Comparison of ENCODE assay signal across 23 mouse cellular contexts in the genomic region with DNA sequence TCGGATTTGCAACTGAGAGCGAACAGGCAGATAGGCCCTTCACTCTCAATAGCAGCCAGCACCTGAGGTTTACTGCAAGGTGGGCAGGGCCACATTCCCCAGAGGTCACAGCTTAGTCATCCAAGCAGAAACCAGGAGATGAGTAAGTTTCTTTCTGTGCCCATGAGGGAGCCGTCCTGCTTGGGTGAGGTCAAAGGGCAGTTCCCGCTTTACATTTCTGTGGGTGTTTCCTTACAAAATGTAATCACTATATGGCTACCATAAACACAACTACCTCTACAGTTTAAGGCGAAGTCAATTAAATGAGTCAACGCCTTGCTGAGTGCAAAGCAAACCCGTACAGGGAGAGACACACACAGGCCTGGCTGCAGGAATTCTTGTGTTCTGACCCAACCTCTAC. TPM values are rescaled to one million over a fixed set of nuclear protein-coding genes. Genes with fewer than 3 reads are reported as not detected.
DNase-seq lines count a peak whose midpoint lies in the region; ATAC-seq and TF ChIP-seq lines count a peak whose summit lies in the region.
"Had no signal": no experiment of that assay in that cellular context is flagged by ENCODE, and none has a peak within 500 bp of the region (broad histone marks: within the 10 kb centered on the region; RNA-seq: fewer than 3 reads in every experiment).

No protein-coding gene starts in this region.

- peaks cover 23% of the 10 kb centered on the region for H3K36me3 ChIP-seq in lung, postnatal 0 days (ENCODE audit: insufficient read depth, low read length)
- peaks cover 36% of the 10 kb centered on the region for H3K36me3 ChIP-seq in intestine, postnatal 0 days (ENCODE audit: control insufficient read depth, insufficient read depth)

- H3K9ac ChIP-seq in lung, postnatal 0 days (replicated peaks; ENCODE audit: low read depth) = no peak overlapping the region
- no peak overlapping the region for H3K9ac ChIP-seq in intestine, postnatal 0 days (ENCODE audit: low read depth, low read length)
- H3K9ac ChIP-seq: embryonic facial prominence, embryonic 13.5 days; forebrain, embryonic 12.5 days; hindbrain, embryonic 14.5 days had no signal

- no peak overlapping the region for H3K27ac ChIP-seq in lung, postnatal 0 days (ENCODE audit: low read length)
- H3K27ac ChIP-seq in intestine, postnatal 0 days (ENCODE audit: low read depth, low read length) = peak overlapping the region; percentile 46
- H3K27ac ChIP-seq: embryonic facial prominence, embryonic 13.5 days; forebrain, embryonic 12.5 days; heart, embryonic 10.5 days; hindbrain, embryonic 14.5 days; midbrain, embryonic 10.5 days had no signal

- TF ChIP-seq POLR2A in lung, adult 2 months (IDR thresholded peaks at IDR 0.05; ENCODE audit: borderline replicate concordance, extremely low read depth, low read depth, low read length) = no peak

- WGBS in lung, postnatal 0 days = 67% methylated on average over 7 of the region's 7 CpGs
- WGBS in lung, adult 2 months = 71% methylated on average over 7 of the region's 7 CpGs
- WGBS in intestine, postnatal 0 days = 40% methylated on average over 7 of the region's 7 CpGs

- no peak overlapping the region for H3K4me2 ChIP-seq in lung, postnatal 0 days (replicated peaks; ENCODE audit: low read depth, low read length)
- H3K4me2 ChIP-seq in intestine, postnatal 0 days (replicated peaks; ENCODE audit: low read depth) = no peak overlapping the region
- H3K4me2 ChIP-seq: embryonic facial prominence, embryonic 13.5 days; forebrain, embryonic 12.5 days; hindbrain, embryonic 14.5 days had no signal

- H3K4me3 ChIP-seq in lung, postnatal 0 days (ENCODE audit: low read depth, low read length) = no peak overlapping the region
- H3K4me3 ChIP-seq in lung, adult 2 months (replicated peaks; ENCODE audit: extremely low read depth, low read depth, low read length) = no peak overlapping the region
- H3K4me3 ChIP-seq in intestine, postnatal 0 days (ENCODE audit: low read depth, low read length) = no peak overlapping the region
- H3K4me3 ChIP-seq: embryonic facial prominence, embryonic 13.5 days; erythroblast, embryonic 14.5 days; forebrain, embryonic 12.5 days; heart, embryonic 10.5 days; midbrain, embryonic 10.5 days had no signal

- no peak for TF ChIP-seq CTCF in lung, postnatal 0 days (IDR thresholded peaks at IDR 0.05)
- no peak for TF ChIP-seq CTCF in lung, adult 2 months (IDR thresholded peaks at IDR 0.05; ENCODE audit: insufficient read depth, low read length)
- TF ChIP-seq CTCF in intestine, postnatal 0 days (IDR thresholded peaks at IDR 0.05; ENCODE audit: low read depth) = no peak

- no peaks in the 10 kb centered on the region for H3K4me1 ChIP-seq in lung, postnatal 0 days (ENCODE audit: insufficient read depth, low read depth, low read length)
- H3K4me1 ChIP-seq in lung, adult 2 months (ENCODE audit: control insufficient read depth, insufficient read depth, low read length) = no peaks in the 10 kb centered on the region
- H3K4me1 ChIP-seq in intestine, postnatal 0 days (replicated peaks; ENCODE audit: control insufficient read depth, insufficient read depth, low read length) = no peaks in the 10 kb centered on the region
- H3K4me1 ChIP-seq: embryonic facial prominence, embryonic 13.5 days; forebrain, embryonic 12.5 days; midbrain, embryonic 10.5 days had no signal

- H3K27me3 ChIP-seq in lung, postnatal 0 days (replicated peaks; ENCODE audit: insufficient read depth, low read length) = no peaks in the 10 kb centered on the region
- H3K27me3 ChIP-seq in intestine, postnatal 0 days (replicated peaks; ENCODE audit: control insufficient read depth, insufficient read depth, low read length) = no peaks in the 10 kb centered on the region
- H3K27me3 ChIP-seq: embryonic facial prominence, embryonic 13.5 days; forebrain, embryonic 12.5 days had no signal

- H3K9me3 ChIP-seq in lung, postnatal 0 days (ENCODE audit: low read length) = no peaks in the 10 kb centered on the region
- H3K9me3 ChIP-seq in intestine, postnatal 0 days (ENCODE audit: control insufficient read depth) = no peaks in the 10 kb centered on the region
- H3K9me3 ChIP-seq: embryonic facial prominence, embryonic 13.5 days; forebrain, embryonic 12.5 days; heart, embryonic 10.5 days; midbrain, embryonic 10.5 days had no signal

- ATAC-seq in lung, postnatal 0 days = peak; percentile 47
- ATAC-seq in intestine, postnatal 0 days = peak; percentile 86
- ATAC-seq: midbrain, embryonic 16.5 days had no signal

- TF ChIP-seq EP300 in lung, postnatal 0 days (IDR thresholded peaks at IDR 0.05) = no peak

- DNase-seq in adrenal gland, adult (ENCODE audit: inconsistent age in 2 of 2, low spot score in 1 of 2) = peak; percentile 41 to 64
- no peak for DNase-seq in adrenal gland, postnatal 14 days
- DNase-seq in lung, postnatal 0 days (ENCODE audit: low spot score) = peak; percentile 17
- DNase-seq in lung, adult 2 months = no peak
- DNase-seq in yolk sac, embryonic 10.5 days (ENCODE audit: low spot score) = peak; percentile 28
- no peak for DNase-seq in cerebellum, postnatal 36 days
- no peak for DNase-seq in right cerebral cortex, postnatal 10 days (ENCODE audit: low spot score in 2 of 2)
- DNase-seq: cerebellum, adult 18-20 months; cerebellum, postnatal 14 days; embryo, embryonic 11 days; heart, postnatal 4 days; kidney, adult 11 months; lung, postnatal 10 days; right cerebral cortex, adult 18-20 months; thymus, postnatal 14 days had no signal

RNA-seq across cellular contexts. Expression of gene St14, which starts 16.5 kb away (rescaled TPM):
- 0.70 and 1.8 TPM in 2 replicates for total RNA-seq in adrenal gland, postnatal 14 days (2021)
- 36.6 and 42.3 TPM in 2 replicates for polyA plus RNA-seq in lung, postnatal 0 days (2015; fragmentation: Nextera tagmentation; extraction: Ambion mirVana)
- polyA plus RNA-seq in lung, adult 2 months (2012; rRNA removed) = 42.5 and 47.2 TPM in 2 replicates
- 58.6 and 63.4 TPM in 2 replicates for polyA plus RNA-seq in intestine, postnatal 0 days (2015; fragmentation: Nextera tagmentation; extraction: Ambion mirVana)

Comparison
In these comparisons a context has a peak if more than half of its experiments do, and no peak if none do; other contexts are left out.
1. DNase-seq: peak in adrenal gland, adult (2 of 2), lung, postnatal 0 days (single experiment) and yolk sac, embryonic 10.5 days (single experiment); none in adrenal gland, postnatal 14 days (single experiment), lung, adult 2 months (single experiment), cerebellum, postnatal 36 days (0 of 2) and right cerebral cortex, postnatal 10 days (0 of 2).